Mouse (Mus musculus) cerebellum, adult 2 months (tissue): ENCODE measurements around the gene Lrfn4. TPM values are rescaled to one million over a fixed set of nuclear protein-coding genes. Genes with fewer than 3 reads are reported as not detected.
A peak's percentile ranks its signal among the peaks of the same experiment; 100 is the strongest.

Source experiments
- DNase-seq, 2 experiments: peaks; one replicate each; pipeline ENCODE4 v3.0.0; 2021
- H3K27ac ChIP-seq: fragments of 200-500 bp; 2 replicates; pipeline ENCODE4 v1.5.1; 2012; ENCODE audit warnings: low read length, control low read depth, inconsistent platforms; ENCODE audit not compliant: insufficient read depth
- H3K27me3 ChIP-seq: fragments of 200-500 bp; 2 replicates; pipeline ENCODE4 v1.6.1; 2012; ENCODE audit warnings: inconsistent platforms, mild to moderate bottlenecking, low read length, moderate library complexity; ENCODE audit not compliant: control insufficient read depth, insufficient read depth
- H3K4me1 ChIP-seq: fragments of 200-500 bp; 2 replicates; pipeline ENCODE4 v1.6.1; 2011; ENCODE audit warnings: low read length; ENCODE audit not compliant: control insufficient read depth, insufficient read depth
- H3K4me3 ChIP-seq: fragments of 200-500 bp; replicated peaks from 2 replicates; pipeline ENCODE3; 2011; ENCODE audit warnings: mild to moderate bottlenecking, low read depth, low read length, control low read depth; ENCODE audit not compliant: insufficient read depth
- CTCF ChIP-seq: fragments of 200-500 bp; IDR thresholded peaks from 2 replicates; pipeline ENCODE4 v1.5.1; 2011; ENCODE audit warnings: low read depth, mild to moderate bottlenecking, control low read depth, low read length, moderate library complexity, borderline replicate concordance; ENCODE audit not compliant: insufficient read depth
- POLR2A ChIP-seq: fragments of 200-500 bp; IDR thresholded peaks from 2 replicates; pipeline ENCODE4 v1.6.1; 2011; ENCODE audit warnings: low read length, control low read depth, borderline replicate concordance; ENCODE audit not compliant: insufficient read depth
- WGBS: fragments of 180-500 bp; shearing (Covaris S2); methylation state at CpG from one replicate; pipeline ENCODE4 v1.1.7; 2018; 5-methylcytosine and 5-hydroxymethylcytosine counted together
- polyA plus RNA-seq: library from polyadenylated mRNA; depleted of rRNA; stranded (reverse); fragments of >200 nt; gene quantifications from 2 replicates; pipeline ENCODE4 v1.2.3, GENCODE M21; 2012; rRNA removed

Gene Lrfn4
- polyA plus RNA-seq: 25.7 and 29.5 TPM in 2 replicates

- peak; percentile 49; the same call in 1 of the 2 replicates for TF ChIP-seq POLR2A
- no peak for TF ChIP-seq CTCF
- under 1% methylated on average over 84 of the region's 87 CpGs for WGBS
- Histone ChIP-seq H3K4me3 (peak within 1 kb of the TSS; percentile 76), H3K4me1 (peaks cover 25% of the 10 kb centered on the region), H3K27ac (peak within 1 kb of the TSS; percentile 89), H3K27me3 (no peaks in the 10 kb centered on the region)
- DNase-seq: peak; percentile 87 to 92
Observed at GRCm38 (mm10) chr19:4615151-4616093, at the start of gene Lrfn4. Gene Lrfn4, minus strand, starts transcription at chr19:4615667.

- Histone ChIP-seq H3K4me1 (peaks cover 3% of the 10 kb centered on the region; the same call in 1 of the 2 replicates), H3K27ac (no peak overlapping the region), H3K4me3 (no peak overlapping the region), H3K27me3 (no peaks in the 10 kb centered on the region)
- 16% methylated on average over 5 of the region's 5 CpGs for WGBS
- DNase-seq: peak; percentile 36 to 58
- TF ChIP-seq POLR2A: no peak
- TF ChIP-seq CTCF: no peak
Observed at GRCm38 (mm10) chr19:4658156-4658555, 42.7 kb upstream of the Lrfn4 start.

GRCm38 (mm10) chr19:4646917-4647492, 31.5 kb upstream of the Lrfn4 start:
- Histone ChIP-seq H3K4me3 (no peak overlapping the region), H3K4me1 (0 out of 2 replicates have a peak, but pooled peaks cover 3% of the 10 kb centered on the region), H3K27me3 (no peaks in the 10 kb centered on the region), H3K27ac (no peak overlapping the region)
- 69% methylated on average over 11 of the region's 11 CpGs for WGBS
- TF ChIP-seq CTCF (no peak), POLR2A (no peak)
- no peak for DNase-seq

GRCm38 (mm10) chr19:4644271-4644670, 28.8 kb upstream of the Lrfn4 start:
- Histone ChIP-seq H3K4me1 (0 out of 2 replicates have a peak, but pooled peaks cover 3% of the 10 kb centered on the region), H3K27ac (no peak overlapping the region), H3K27me3 (no peaks in the 10 kb centered on the region), H3K4me3 (no peak overlapping the region)
- DNase-seq: peak; percentile 73 to 74
- 38% methylated on average over 10 of the region's 10 CpGs for WGBS
- TF ChIP-seq CTCF: peak; percentile 75
- no peak for TF ChIP-seq POLR2A

- no peak for DNase-seq
- Histone ChIP-seq H3K4me1 (no peaks in the 10 kb centered on the region), H3K27ac (no peak overlapping the region), H3K4me3 (no peak overlapping the region), H3K27me3 (no peaks in the 10 kb centered on the region)
- WGBS: 53% methylated on average over 4 of the region's 4 CpGs
- TF ChIP-seq CTCF (no peak), POLR2A (no peak)
Observed at GRCm38 (mm10) chr19:4635986-4636385, 20.5 kb upstream of the Lrfn4 start.

- H3K4me3 ChIP-seq: no peak overlapping the region
- TF ChIP-seq CTCF: peak; percentile 82
- no peak for TF ChIP-seq POLR2A
- H3K4me1 ChIP-seq: no peaks in the 10 kb centered on the region; the same call in 1 of the 2 replicates
- WGBS: 0% methylated on average over 1 of the region's 1 CpGs
- DNase-seq: peak; percentile 76 to 81
- H3K27me3 ChIP-seq: no peaks in the 10 kb centered on the region
- H3K27ac ChIP-seq: no peak overlapping the region
Observed at GRCm38 (mm10) chr19:4628819-4629218, 13.4 kb upstream of the Lrfn4 start.

GRCm38 (mm10) chr19:4625829-4626535, 10.5 kb upstream of the Lrfn4 start:
- TF ChIP-seq CTCF: no peak
- no peak for TF ChIP-seq POLR2A
- H3K27me3 ChIP-seq: no peaks in the 10 kb centered on the region
- H3K4me1 ChIP-seq: no peaks in the 10 kb centered on the region; the same call in 1 of the 2 replicates
- H3K4me3 ChIP-seq: peak overlapping the region; percentile 76
- peak overlapping the region; percentile 13; the same call in 1 of the 2 replicates for H3K27ac ChIP-seq
- under 1% methylated on average over 35 of the region's 35 CpGs for WGBS
- DNase-seq: no peak
